Mouse (Mus musculus) mesoderm, embryonic 11.5 days (tissue): ENCODE measurements at regions not wholly inside any gene's neighbourhood (a gene's known extent, or its start where the extent isn't known, plus 50 kb on each side); places are given as distances from the start of the nearest gene placed in this dataset.

Source experiments
- DNase-seq: peaks from one replicate; pipeline ENCODE4 v3.0.0-alpha.2; 2012; ENCODE audit warnings: low read depth, low spot score

DNA sequence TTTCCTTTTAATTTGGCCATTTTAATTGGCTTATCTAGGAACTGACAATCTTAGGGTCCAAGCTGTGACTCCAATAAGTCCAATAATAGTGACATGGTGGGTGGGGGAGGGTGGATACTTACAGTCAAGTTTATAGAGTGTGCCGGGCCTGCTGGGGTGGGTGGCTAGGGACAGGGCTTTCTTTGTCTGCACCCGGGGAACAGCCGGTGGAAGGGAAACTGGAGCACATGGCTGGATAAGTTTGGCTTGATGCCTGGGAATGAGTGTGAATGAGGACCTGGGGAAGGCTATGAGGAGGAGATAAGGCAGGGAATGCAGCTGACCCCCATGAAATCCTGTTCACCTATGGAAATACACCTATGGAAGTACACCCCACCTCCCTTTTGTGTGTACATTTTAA lies 81.7 kb upstream of the Cers4 start:
- no peak for DNase-seq

DNA sequence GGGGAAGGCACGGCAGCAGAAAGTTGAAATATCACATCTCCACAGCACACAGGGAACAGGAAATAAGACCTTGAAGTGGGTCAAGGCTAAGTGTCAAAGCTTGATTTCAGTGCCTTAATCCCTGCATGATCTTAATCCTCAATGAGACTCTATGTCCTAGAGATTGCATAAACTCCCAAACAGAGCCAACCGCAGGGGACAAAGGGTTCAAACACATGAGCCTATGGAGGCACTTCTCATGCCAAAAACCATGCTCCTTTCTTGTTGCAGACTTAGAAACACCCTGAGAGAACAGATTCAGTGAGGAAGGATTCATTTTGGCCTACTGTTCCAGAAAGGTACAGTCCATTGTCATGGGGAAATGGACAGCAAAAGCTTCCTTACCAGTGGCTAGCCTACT lies 81.0 kb upstream of the Cers4 start:
- no peak for DNase-seq

GRCm38 (mm10) chr8:4413206-4413605 lies 79.6 kb upstream of the Cers4 start:
- DNase-seq: peak; percentile 31

GRCm38 (mm10) chr8:4413764-4414163 lies 79.1 kb upstream of the Cers4 start:
- peak; percentile 7 for DNase-seq

DNA sequence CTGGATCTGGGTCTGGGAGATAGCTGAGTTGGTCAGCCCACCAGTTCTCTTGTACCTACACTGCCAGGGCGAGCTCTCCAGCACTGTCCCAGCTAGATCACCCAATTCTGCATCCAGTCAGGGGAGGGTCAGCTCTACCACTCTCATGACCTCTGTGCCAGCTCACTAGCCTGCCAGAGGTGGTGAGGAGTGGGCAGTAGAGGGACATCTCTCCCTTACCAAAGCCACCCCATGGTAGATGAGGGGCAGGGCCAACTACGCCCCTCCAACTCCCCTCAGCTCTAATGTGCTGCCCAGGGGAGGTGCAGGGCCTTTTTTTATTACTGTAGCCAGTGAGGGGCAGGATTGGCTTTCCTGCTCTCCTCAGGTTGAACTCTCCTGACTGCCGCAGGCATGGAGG lies 75.7 kb upstream of the Cers4 start:
- no peak for DNase-seq

DNA sequence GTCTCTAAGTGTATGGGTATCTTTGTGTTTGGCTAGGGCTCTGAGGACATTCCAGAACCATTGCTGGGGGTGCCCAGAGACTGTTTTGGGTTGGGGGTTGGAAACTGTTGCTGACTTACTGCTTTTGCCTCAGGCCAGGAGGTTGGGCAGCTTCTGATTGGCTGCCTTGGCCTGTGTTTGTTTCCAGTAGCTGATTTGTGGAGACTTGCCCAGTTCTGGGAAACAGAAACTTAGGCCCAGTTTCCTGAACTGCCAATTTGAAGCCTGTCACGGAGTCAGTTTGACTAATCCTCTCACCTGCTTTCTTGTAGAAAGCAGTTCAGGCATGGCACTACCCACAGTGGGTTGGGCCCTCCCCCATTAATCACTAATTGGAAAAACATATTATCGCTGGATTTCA lies 59.7 kb upstream of the Cers4 start:
- no peak for DNase-seq

GRCm38 (mm10) chr8:4436546-4436945 lies 56.3 kb upstream of the Cers4 start:
- no peak for DNase-seq
